Mouse (Mus musculus) ovary, postnatal 14 days (tissue): ENCODE data around the gene Ranbp17.

ENCODE experiments used
- DNase-seq: peaks from one replicate; pipeline ENCODE4 v3.0.0; 2022; ENCODE audit warnings: low spot score

Ranbp17 gene

DNA sequence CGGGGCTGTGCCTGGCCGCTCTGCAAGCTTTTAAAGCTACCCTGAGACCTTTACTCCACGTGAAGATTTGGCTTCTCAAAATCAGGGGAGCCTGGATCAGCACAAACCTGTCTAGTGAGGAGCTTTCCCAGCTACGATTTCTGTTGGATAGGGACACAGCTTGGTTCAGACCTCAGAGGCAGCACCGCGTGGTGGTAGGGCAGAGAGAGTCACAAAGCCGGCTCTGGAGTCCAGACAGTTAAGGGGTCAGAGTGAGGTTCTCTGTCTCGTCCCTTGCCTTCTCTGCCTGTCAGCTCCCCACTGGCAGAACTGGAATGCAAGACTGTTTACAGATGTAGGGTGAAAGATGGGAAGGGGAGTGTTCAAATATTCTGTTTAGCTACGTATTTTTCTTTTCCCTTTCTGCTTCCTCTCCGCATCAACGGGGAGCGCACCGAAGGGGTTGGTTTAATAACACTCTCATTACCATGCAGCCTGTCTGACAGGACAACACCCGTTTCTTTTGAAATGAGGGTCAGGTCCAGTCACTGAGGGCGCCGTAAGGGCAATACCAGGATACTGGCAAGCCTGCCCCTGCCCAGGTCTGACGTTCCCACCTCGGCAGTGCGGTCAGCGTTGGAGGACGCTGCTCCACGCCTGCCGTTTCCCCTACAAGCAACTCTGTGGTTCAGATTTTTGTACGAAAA, 317.0 kb downstream of the Ranbp17 start:
- no peak for DNase-seq

DNA sequence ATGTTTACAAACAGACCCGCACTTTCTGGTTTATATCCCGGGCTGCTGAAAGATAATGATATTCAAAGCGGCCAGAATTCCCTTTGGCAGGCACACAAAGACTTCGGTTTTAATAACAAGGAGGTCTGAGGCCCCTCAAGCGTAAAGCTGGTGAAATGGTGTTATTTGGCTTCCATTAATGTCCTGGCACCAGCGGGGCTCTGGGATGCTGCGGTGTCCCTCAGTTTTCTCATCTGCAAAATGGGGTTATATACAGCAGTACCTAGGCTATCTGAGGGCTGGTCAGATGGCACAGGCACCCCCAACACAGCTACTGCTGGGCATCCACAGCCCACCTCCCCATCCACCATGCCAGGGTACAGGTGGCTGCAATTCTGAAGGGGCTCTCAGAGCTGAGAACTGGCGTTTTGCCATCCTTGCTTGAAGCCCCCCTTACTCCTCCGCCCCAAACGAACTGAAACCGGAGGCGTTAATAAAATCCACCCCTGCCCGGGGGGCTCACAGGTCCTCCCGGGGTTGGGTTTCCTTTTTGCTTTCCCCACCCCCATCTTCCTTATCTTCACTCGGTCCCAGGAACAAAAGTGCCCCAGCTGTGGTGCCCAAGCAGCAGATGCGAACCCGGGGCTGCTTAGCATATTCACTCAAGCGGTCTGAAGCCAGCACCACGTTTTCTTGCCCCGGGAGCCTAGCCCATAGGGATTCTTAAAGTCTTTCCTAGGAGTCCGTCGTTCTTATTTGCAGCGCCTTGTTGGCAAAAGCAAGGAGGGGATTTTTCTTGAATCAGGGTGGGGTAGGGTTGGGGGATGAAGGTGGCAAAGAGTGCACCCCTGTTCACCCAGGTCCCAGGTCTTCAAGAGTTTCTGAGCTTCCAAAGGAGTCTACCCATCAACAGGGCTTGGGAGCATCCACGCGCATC, 317.8 kb downstream of the Ranbp17 start:
- no peak for DNase-seq

DNA sequence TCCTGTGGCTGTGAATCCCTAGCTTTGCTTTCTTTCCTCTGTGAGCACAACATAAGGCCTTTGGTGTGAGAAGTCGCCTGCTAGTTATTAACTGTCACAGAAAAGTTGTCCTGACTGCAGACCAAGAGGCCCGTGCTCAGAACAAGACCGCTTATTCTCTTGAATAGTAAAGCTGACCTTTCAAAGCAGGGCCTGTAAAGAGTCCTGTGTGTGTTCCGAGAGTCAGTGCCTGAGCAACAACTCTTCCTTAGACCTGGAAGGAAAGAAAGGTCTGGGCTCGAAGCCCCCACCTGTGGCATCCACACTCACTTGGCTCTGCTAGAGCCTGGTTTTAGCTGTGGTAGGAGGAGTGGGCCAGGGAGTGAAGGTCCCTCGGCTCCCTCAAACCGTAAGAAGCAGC, 318.5 kb downstream of the Ranbp17 start:
- DNase-seq, result no peak

DNA sequence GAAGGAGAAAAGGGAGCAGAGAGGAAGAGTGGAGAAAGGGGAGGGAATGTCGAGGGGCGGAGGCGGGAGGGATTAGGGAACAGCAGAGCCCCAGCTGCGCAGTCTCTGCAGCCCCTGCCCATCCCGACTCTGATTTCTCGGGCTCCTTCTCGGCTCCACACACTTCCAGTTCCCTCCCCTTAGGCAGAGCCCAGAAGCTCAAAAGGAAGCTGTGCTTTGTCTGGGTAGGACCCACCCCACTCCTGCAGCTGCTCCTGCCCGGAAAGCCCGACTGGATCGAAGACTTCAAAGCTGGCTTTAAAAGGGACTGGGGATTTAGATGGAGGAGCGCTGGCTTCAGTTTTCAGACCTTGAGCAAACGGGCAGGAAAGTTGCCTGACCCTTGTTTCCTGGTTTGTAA, 319.9 kb downstream of the Ranbp17 start:
- DNase-seq, result no peak

DNA sequence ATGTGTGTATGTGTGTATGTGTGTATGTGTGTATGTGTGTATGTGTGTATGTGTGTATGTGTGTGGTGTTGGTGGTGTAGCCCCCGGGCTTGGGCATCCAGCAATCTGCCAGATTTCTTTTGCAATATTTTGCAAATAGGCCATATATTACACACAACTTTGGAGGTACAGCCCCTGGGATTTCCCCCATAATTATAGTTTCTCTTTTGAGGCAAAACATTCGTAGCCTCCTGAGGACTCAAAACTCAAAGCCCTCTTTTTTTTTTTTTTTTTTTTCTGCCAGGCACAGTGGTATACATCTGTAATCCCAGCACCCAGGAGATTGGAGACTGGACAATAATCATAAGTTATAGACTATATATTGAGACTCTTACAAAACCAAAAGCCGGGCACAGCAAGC, 331.7 kb downstream of the Ranbp17 start:
- DNase-seq, result no peak

DNA sequence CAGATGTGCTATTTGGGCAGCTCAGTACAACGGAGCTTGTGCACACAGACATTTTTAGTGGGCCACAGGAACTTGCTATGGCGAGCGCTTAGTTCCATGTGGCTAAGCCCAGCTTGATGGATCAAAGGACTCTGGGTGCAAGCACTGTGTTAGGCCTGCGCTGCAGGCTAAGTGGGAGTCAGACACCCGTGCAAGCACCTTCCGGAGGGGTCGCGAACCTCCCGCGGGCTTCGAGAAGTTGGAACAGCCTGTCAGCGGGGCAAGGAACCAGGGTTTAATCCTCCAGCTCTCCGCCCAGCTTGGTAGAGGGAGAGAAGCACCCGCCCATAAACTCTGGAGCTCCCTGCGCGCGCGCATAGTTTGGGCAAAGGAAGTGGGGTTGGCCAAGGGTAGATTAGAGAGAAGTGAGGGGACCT, 332.8 kb downstream of the Ranbp17 start:
- DNase-seq, result no peak

DNA sequence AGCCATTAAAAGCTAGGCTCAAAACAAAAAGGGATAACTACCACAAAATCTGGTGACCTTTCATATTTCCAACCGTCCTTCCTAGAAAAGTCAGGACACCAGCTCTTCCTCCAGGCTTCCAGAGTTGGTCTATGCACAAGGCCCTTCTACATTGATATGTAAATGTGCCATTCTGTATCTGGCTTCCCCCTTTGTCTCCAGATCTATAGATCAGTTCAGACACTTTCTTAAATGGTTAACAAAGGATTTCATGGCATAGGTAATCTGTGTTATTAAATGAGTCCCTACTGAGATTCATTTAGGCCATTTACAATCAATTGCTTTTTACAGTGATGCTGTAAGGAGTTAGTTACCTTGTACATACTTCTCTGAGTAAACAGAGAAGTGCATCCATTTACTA, 333.7 kb downstream of the Ranbp17 start:
- no peak for DNase-seq

DNA sequence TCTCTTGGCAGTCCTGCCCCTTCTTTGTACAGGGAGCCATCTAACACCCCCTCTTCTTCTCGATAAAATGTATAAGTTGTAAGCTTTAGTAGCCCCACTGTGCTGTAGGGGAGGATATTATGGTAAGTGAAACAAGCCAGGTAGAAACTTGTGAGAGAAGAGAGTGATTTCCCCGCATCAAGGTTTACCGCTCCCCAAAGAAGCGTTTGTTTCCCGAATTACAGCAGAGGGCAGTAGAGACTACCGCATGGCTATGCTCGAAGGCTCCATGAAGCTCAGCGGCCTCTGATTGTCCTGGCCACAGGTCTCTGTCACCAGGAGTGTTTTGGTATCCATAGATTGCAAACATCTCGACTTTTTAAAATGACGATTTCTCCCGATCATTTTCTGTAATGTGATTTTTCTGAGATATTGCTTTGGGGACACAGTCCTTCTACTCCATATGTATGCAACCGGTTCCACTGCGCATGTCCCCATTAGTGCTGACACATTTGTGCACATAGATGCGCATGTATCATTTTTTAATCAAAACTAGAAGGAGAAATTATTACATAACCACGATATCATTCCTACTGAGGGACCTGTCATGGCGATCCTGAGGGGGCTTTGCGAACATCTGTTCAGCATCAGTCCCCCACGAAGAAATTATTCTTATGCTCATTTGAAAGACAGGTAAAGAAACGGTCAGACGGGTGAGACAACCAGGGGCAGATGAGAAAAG, 336.9 kb downstream of the Ranbp17 start:
- no peak for DNase-seq

DNA sequence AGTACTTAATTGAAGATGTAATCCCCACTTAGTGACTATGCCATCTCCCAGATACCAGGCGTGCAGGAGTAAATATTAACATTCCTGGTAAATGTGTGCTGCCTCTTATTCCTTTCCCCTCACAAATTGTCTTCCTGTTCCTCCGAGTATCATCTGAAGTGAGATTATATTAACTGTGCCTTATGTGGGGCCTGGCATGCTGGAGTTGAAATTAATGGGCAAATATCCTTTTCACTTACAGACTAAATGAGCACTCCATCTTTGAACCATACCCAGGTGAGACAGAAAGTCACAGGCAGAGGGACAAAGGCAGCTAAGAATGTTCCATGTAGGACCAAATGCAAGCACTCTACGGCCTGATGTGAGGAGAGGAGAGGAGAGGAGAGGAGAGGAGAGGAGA, 337.8 kb downstream of the Ranbp17 start:
- no peak for DNase-seq

DNA sequence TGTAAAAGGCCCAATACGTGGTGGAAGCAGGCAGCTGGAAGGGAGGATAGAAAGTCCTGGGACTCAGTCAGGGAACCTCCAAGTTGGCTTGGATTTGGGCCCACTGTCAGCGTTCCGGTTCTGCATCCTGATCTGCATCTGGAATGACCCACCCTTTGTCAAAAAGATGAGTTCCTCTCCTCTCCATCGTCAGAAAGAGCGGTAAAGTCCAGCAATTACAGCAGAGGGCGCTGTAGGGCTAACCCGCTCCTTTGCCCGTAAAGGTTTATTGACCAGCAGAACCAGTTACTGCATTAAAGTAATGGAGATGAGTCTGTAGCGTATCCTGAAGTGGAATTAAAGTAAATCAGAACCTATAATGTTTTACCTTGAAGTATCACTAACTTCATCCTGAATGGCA, 343.1 kb downstream of the Ranbp17 start:
- peak; percentile 38 for DNase-seq

DNA sequence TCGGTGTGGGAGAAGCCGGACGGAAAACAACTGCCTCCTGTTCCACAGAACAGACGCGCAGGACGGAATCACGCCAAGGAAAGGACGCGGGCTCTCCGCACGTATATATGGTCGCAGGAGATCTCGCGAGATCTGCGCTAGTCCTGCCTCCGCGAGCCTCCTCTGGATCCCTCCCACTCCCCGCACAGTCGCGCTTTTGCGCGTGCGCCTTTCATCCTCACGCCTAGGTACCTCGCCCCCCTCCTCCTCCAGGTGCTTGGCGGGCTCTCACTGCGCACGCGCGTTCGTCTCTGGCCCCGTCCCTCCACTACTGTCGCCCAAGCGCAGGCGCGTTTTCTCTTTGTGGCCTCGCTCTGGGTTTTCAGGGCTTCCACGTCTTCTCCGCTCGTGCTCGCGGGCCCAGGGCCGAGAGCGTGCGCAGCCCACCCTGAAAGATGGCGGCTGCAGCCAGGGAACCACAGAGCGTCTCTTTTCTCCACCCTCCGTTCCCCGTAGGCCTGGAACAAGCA, 350.5 kb downstream of the Ranbp17 start, which contains the start of gene Npm1:
Gene Npm1, minus strand, starts transcription at position 209 of the 509 bp plus-strand sequence.
- DNase-seq, result peak; percentile 98

DNA sequence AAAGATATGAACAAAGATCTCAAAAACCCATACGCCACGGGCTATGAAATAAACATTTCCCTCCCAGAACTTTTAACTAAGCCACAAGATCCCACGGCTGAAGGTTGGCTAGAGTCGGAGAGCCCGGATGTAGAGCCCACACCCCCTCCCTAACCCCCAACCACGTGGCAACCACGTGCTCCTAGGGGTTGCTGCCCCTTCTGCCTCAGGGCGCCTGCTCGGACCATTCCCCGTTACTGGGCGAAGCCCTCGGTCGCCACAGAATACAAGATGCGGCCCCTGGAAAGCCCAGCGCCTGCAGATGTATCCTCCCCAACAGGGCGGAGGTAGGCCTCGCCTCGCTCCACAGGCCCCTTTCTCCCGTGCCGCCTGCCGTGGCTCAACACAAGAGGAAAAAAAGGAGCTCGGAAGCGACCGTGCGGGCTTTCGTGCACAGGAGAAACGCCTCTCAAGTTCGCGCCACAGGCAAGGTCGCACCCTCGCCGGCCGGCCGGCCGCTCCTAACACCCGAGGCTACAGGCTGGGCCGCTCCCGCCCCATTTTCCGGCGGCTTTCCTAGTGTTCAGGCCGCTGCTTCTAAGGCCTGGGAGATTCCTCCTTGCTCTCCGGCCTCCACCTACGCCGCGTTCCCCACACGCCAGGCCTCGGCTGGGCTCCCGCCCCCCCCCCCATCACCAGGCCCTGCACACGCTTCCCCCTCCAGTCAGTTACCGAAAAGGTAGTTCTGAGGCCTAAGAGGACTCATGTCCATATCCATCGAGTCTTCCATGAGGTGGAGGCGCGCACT, 351.1 kb downstream of the Ranbp17 start:
- DNase-seq, result peak; percentile 63
